Mouse (Mus musculus) neutrophil, adult 83 days (primary cell): ENCODE data around the gene Ptprt. TPM values are rescaled to one million over a fixed set of nuclear protein-coding genes. Genes with fewer than 3 reads are reported as not detected.

Experiments
- total RNA-seq, 2 experiments: library from RNA; stranded (reverse); gene quantifications; one replicate each; pipeline ENCODE4 v1.2.4; 2023

Gene Ptprt
- total RNA-seq: not detected

GRCm38 (mm10) chr2:162660941-162661386 lies at the start of gene Ptprt:
Gene Ptprt, minus strand, starts transcription at chr2:162661147.

